Mouse (Mus musculus) kidney, postnatal 0 days (tissue): ENCODE results near the gene Gm10382. TPM values are rescaled to one million over a fixed set of nuclear protein-coding genes. Genes with fewer than 3 reads are reported as not detected.
"Not testable (repeated sequence)": the region's sequence is repeated elsewhere in the genome, so short reads cannot be mapped to it uniquely, and the experiment has no call there.

Experiments
- ATAC-seq: fragments of 200-750 bp; cut with Nextera tagmentation; replicated peaks from 2 replicates; pipeline ENCODE4 v1.8.0; 2017; ENCODE audit warnings: low read depth, moderate number of reproducible peaks, moderate TSS enrichment, moderate library complexity; ENCODE audit not compliant: low FRiP score
- DNase-seq: peaks from one replicate; pipeline ENCODE4 v3.0.0-alpha.2; 2016; ENCODE audit warnings: low spot score
- H3K27ac ChIP-seq: fragments of 300-500 bp; sonication (generic); 2 replicates; pipeline ENCODE4 v1.5.1; 2014; ENCODE audit warnings: mild to moderate bottlenecking
- H3K27me3 ChIP-seq: fragments of 300-500 bp; sonication (generic); 2 replicates; pipeline ENCODE4 v1.6.1; 2014; ENCODE audit warnings: low read length, mixed read lengths; ENCODE audit not compliant: insufficient read depth
- H3K36me3 ChIP-seq: fragments of 300-500 bp; sonication (generic); 2 replicates; pipeline ENCODE4 v1.6.1; 2014; ENCODE audit warnings: low read length, mixed read lengths; ENCODE audit not compliant: insufficient read depth
- H3K4me1 ChIP-seq: fragments of 300-500 bp; sonication (generic); replicated peaks from 2 replicates; pipeline ENCODE4 v1.6.1; 2014; ENCODE audit warnings: antibody characterized with exemption, low read length, mixed read lengths; ENCODE audit not compliant: insufficient read depth
- H3K4me2 ChIP-seq: fragments of 300-500 bp; sonication (generic); 2 replicates; pipeline ENCODE4 v1.6.1; 2014; ENCODE audit warnings: mild to moderate bottlenecking, low read length, moderate library complexity, mixed read lengths
- H3K4me3 ChIP-seq: fragments of 300-500 bp; sonication (generic); replicated peaks from 2 replicates; pipeline ENCODE4 v1.5.1; 2014; ENCODE audit warnings: low read depth, low read length
- H3K9ac ChIP-seq: fragments of 300-500 bp; sonication (generic); 2 replicates; pipeline ENCODE4 v1.6.1; 2014; ENCODE audit warnings: low read depth, low read length
- H3K9me3 ChIP-seq: fragments of 300-500 bp; sonication (generic); replicated peaks from 2 replicates; pipeline ENCODE4 v1.6.1; 2016; ENCODE audit warnings: low read length, inconsistent platforms, mixed read lengths
- CTCF ChIP-seq: IDR thresholded peaks from 2 replicates; pipeline ENCODE4 v1.5.1; 2016; ENCODE audit warnings: antibody characterized with exemption, low read depth, mild to moderate bottlenecking, moderate library complexity
- WGBS: fragments of 180-500 bp; shearing (Covaris S2); extraction: QIAGEN DNeasy Blood & Tissue Kit; methylation state at CpG from one replicate; pipeline ENCODE4 v1.1.7; 2014; 5-methylcytosine and 5-hydroxymethylcytosine counted together
- polyA plus RNA-seq: library from polyadenylated mRNA; unstranded; fragments of >200 nt; fragmentation: Nextera tagmentation; extraction: Ambion mirVana; gene quantifications from 2 replicates; pipeline ENCODE4 v1.2.1, GENCODE M21; 2015

The Gm10382 gene
- polyA plus RNA-seq, 1 experiment from 2014 or later: 0.74 TPM

GRCm38 (mm10) chr5:125409348-125410090, 20.4 kb downstream of the Gm10382 start:
- H3K9ac ChIP-seq: 0 out of 2 replicates have a peak overlapping the region, but pooled peaks have one; percentile 23
- 0 out of 2 replicates have a peak, but pooled peaks have one; percentile 25 for ATAC-seq
- WGBS: 10% methylated on average over 20 of the region's 20 CpGs

GRCm38 (mm10) chr5:125411972-125412530, 22.9 kb downstream of the Gm10382 start:
- no peak overlapping the region for H3K4me2 ChIP-seq
- peak; percentile 72 for TF ChIP-seq CTCF
- peak; percentile 68 for DNase-seq
- peaks cover 5% of the 10 kb centered on the region; the same call in 1 of the 2 replicates for H3K4me1 ChIP-seq
- 73% methylated on average over 5 of the region's 5 CpGs for WGBS
- H3K9me3 ChIP-seq: no peaks in the 10 kb centered on the region
- H3K36me3 ChIP-seq: peaks cover 29% of the 10 kb centered on the region
- H3K27me3 ChIP-seq: no peaks in the 10 kb centered on the region
- no peak for ATAC-seq
- H3K27ac ChIP-seq: no peak overlapping the region
- H3K4me3 ChIP-seq: no peak overlapping the region
- H3K9ac ChIP-seq: no peak overlapping the region

More at GRCm38 (mm10) chr5:125409348-125410090, 20.4 kb downstream of the Gm10382 start:
- Histone ChIP-seq H3K27ac (peak overlapping the region; percentile 31; the same call in 1 of the 2 replicates), H3K9me3 (no peaks in the 10 kb centered on the region), H3K4me1 (peaks cover 5% of the 10 kb centered on the region; the same call in 1 of the 2 replicates), H3K27me3 (no peaks in the 10 kb centered on the region), H3K4me2 (peak overlapping the region; percentile 37), H3K36me3 (peaks cover 5% of the 10 kb centered on the region; the same call in 1 of the 2 replicates), H3K4me3 (peak overlapping the region; percentile 18; the same call in 1 of the 2 replicates)
- peak; percentile 55 for DNase-seq
- no peak for TF ChIP-seq CTCF

GRCm38 (mm10) chr5:125412536-125412935, 23.4 kb downstream of the Gm10382 start:
- H3K36me3 ChIP-seq: peaks cover 34% of the 10 kb centered on the region
- not testable (repeated sequence) for H3K27ac ChIP-seq, H3K27me3 ChIP-seq, DNase-seq, H3K4me2 ChIP-seq, H3K9ac ChIP-seq, H3K9me3 ChIP-seq, H3K4me3 ChIP-seq, H3K4me1 ChIP-seq, ATAC-seq
- WGBS: 92% methylated on average over 8 of the region's 8 CpGs

GRCm38 (mm10) chr5:125413763-125414162, 24.6 kb downstream of the Gm10382 start:
- WGBS: 85% methylated on average over 4 of the region's 4 CpGs
- Histone ChIP-seq H3K36me3 (peaks cover 43% of the 10 kb centered on the region), H3K27me3 (no peaks in the 10 kb centered on the region)

GRCm38 (mm10) chr5:125416183-125416582, 27.1 kb downstream of the Gm10382 start:
- ATAC-seq (no peak), DNase-seq (no peak)
- Histone ChIP-seq H3K4me3 (no peak overlapping the region), H3K27me3 (no peaks in the 10 kb centered on the region), H3K4me2 (no peak overlapping the region), H3K4me1 (no peaks in the 10 kb centered on the region), H3K9ac (no peak overlapping the region), H3K27ac (no peak overlapping the region), H3K36me3 (peaks cover 60% of the 10 kb centered on the region), H3K9me3 (no peaks in the 10 kb centered on the region)
- 92% methylated on average over 8 of the region's 8 CpGs for WGBS
- no peak for TF ChIP-seq CTCF

More at GRCm38 (mm10) chr5:125413763-125414162, 24.6 kb downstream of the Gm10382 start:
- H3K27ac ChIP-seq: no peak overlapping the region
- H3K4me3 ChIP-seq: no peak overlapping the region
- no peaks in the 10 kb centered on the region for H3K9me3 ChIP-seq
- no peaks in the 10 kb centered on the region for H3K4me1 ChIP-seq
- no peak overlapping the region for H3K9ac ChIP-seq
- DNase-seq: no peak
- TF ChIP-seq CTCF: no peak
- H3K4me2 ChIP-seq: no peak overlapping the region
- ATAC-seq: no peak

- ATAC-seq (no peak), DNase-seq (no peak)
- no peak for TF ChIP-seq CTCF
- Histone ChIP-seq H3K36me3 (peaks cover 74% of the 10 kb centered on the region), H3K4me1 (no peaks in the 10 kb centered on the region), H3K4me2 (no peak overlapping the region), H3K4me3 (no peak overlapping the region), H3K27ac (no peak overlapping the region), H3K9me3 (no peaks in the 10 kb centered on the region), H3K27me3 (no peaks in the 10 kb centered on the region), H3K9ac (no peak overlapping the region)
- 90% methylated on average over 12 of the region's 12 CpGs for WGBS
Observed at GRCm38 (mm10) chr5:125418636-125419035, 29.5 kb downstream of the Gm10382 start.
